Mouse (Mus musculus): ENCODE results near the gene Ntf3. TPM values are rescaled to one million over a fixed set of nuclear protein-coding genes. Genes with fewer than 3 reads are reported as not detected.

Gene Ntf3
- 1 to 10 TPM; 2.0 to 2.2 TPM for total RNA-seq (2021)

DNA sequence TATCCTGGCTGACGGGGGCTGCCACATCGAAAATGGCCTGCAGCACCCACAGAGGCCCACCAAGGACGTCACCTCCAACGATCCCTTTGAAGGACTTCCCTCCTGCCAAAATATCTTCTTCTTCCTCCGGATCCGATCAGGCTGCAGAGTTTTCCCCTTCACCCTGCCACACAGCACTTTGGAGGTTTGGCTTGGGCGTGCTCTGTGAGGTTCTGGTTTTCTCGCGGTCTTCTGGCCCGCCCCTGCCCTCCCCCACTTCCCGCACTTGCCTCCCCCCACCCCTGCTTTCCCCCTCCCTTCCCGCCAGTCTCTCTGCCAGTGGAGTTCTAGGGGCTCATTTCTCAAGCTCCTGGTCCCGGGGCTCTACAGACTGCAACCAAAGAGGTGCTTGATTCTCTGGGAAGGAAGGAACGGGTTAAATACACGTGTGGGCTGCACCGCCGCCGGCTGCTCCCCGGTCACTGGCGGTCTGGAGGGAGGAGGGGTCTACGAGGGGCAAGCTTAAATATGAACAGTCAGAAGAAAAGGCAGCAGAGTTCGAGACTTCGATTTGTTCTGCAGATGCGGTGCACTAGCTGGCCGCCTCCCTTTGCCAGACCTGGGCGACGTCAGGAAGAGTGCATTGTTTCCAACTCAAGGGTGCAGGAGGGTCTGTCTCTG, at the start of gene Ntf3:
Gene Ntf3, minus strand, starts transcription at position 363 of the 660 bp plus-strand sequence.
- intact Hi-C loops (cut with DNase I) = loop anchor here (5.0 to 10.0 kb wide), 3 partner anchors 209 to 308 kb away; no protein-coding TSS in a partner anchor
- no peak for DNase-seq (ENCODE audit: low spot score in 2 of 2)

DNA sequence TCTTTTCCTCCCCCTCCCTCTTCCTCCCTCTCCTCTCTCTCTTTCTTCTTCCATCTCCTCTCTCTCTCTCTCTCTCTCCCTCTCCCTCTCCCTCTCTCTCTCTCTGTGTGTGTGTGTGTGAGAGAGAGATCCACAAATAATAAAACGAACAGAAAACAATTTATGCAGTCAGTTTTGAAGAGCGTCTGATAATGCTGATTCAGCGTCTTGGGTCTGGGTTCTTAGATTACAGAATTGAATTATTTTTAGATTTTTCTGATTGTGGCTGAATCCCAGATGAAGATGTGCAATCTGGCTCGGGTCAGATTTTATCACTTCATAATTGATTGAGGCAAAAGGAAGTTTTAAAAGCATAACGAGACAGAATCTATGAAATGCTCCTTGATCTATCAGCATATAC, 46.6 kb upstream of the Ntf3 start:
- DNase-seq (ENCODE audit: low spot score in 2 of 2) = no peak
- intact Hi-C loops (cut with DNase I) = no loop called here

GRCm38 (mm10) chr6:126203366-126203765, 36.7 kb upstream of the Ntf3 start:
- no peak for DNase-seq (ENCODE audit: low spot score in 2 of 2)

DNA sequence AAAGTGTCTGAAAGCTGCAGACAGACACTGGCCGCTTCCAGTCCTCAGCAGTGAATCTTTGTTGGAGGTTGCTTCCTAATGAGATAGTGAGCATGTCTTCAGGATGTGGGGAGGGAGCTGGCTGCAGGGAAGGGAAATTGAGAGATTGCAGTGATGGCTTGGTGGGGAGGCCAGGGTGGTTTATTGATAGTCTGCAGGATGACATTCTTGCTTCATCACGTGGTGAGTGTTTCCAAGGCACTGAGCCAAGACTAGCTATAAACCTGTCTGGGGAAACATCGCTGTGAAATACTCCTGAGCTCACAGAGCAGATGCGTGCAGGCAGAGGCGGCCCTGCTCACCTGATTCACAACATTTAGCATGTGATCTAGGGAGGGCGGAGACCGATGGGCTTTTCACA, 36.2 kb upstream of the Ntf3 start:
- intact Hi-C loops (cut with DNase I) = no loop called here
- DNase-seq (ENCODE audit: low spot score in 2 of 2) = no peak

More at GRCm38 (mm10) chr6:126203366-126203765, 36.7 kb upstream of the Ntf3 start:
- intact Hi-C loops (cut with DNase I) = no loop called here

DNA sequence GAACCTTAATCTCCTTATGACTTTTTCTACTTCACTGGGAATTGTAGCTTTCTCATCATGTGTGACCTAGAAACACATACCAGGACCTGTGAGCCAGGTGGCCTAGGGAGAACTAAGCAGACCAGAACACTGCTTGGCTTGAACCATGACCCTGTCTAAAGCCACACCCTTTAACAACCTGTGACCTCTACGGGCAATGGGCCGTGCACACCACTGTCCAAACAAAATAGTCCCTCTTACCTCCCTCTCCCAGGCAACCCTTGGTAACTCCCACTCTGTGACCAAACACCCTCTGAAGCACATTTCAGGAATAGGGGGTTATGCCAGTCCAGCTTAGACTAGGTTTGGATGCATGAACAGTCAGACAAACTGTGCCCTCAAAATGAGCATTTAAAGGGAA, 35.0 kb upstream of the Ntf3 start:
- intact Hi-C loops (cut with DNase I) = no loop called here
- DNase-seq (ENCODE audit: low spot score in 2 of 2) = no peak

- peak in 1 of 2 experiments; percentile 4 for DNase-seq (ENCODE audit: low spot score in 2 of 2)
- intact Hi-C loops (cut with DNase I) = no loop called here
These were observed 33.2 kb upstream of the Ntf3 start for GRCm38 (mm10) chr6:126199916-126200315.

- intact Hi-C loops (cut with DNase I) = no loop called here
- no peak for DNase-seq (ENCODE audit: low spot score in 2 of 2)
These were observed 28.1 kb upstream of the Ntf3 start for GRCm38 (mm10) chr6:126194760-126195159.

DNA sequence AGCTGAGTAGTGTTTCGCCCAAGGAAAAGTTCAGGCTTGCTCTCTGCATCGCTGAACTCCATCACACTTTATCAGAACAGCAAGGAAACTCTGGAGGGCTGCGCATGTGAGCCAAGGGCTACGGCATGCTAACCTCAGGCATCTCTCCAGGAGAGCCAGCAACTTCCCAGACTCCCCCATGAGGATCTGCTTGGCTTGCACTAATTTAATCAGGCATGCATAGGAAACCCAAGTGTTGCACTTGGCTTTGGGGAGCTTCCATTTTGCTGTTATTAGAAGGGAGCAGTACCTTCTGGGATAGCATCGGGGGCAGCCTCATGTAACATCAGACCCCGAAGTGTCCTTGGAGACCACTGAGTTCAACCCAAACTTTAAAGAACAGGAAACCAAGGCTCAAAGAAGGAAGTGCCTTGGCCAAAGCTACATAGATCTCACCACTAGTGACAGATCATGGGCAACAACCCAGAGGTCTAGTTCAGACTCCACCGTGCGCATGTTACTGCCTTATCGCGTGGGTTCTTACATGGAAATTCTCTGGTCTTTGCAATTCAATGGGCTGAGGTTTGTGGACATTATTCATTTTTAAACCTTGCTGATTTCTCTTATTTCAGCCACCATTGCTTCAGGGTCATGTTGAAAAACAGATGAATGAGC, 23.6 kb upstream of the Ntf3 start:
- intact Hi-C loops (cut with DNase I) = no loop called here
- DNase-seq (ENCODE audit: low spot score in 2 of 2) = no peak

DNA sequence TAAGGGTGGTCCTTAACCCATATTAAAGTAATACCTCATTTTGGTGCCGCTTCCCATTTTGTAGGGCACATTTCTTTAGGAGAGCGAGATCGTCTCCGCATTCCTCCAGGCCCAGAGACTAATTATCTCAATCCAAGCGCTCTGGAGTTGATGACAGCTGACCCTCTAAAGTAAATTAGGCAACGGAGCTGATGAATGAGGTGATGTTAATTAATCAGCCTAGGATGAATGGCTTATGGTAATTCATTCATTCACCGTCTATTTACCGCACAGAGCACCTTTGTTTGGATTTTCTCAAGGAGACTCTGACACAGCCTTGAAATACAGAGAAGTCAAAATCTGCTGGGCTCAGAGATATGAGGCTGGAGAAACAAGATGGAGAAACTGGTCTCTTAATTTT, 20.7 kb upstream of the Ntf3 start:
- DNase-seq (ENCODE audit: low spot score in 2 of 2) = no peak

DNA sequence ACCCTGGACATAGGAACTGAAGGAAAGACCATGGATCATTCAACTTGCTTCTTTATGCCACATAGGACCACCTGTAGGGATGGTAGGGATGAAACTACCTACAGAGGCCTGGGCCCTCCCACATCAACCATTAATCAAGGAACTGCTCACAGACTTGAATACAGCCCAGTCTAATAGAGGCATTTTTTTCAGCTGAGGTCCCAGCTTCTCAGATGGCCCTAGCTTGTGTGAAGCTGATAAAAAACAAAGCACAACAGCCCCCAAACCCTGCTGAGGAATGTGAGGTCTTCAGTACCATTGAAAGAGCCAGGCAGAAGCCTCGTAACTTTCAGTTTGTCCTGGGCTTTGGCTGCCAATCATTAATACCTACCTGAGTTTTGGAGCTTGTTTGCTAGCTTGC, 19.4 kb upstream of the Ntf3 start:
- intact Hi-C loops (cut with DNase I) = no loop called here
- no peak for DNase-seq (ENCODE audit: low spot score in 2 of 2)

More for the DNA sequence above, 20.7 kb upstream of the Ntf3 start:
- intact Hi-C loops (cut with DNase I) = no loop called here

DNA sequence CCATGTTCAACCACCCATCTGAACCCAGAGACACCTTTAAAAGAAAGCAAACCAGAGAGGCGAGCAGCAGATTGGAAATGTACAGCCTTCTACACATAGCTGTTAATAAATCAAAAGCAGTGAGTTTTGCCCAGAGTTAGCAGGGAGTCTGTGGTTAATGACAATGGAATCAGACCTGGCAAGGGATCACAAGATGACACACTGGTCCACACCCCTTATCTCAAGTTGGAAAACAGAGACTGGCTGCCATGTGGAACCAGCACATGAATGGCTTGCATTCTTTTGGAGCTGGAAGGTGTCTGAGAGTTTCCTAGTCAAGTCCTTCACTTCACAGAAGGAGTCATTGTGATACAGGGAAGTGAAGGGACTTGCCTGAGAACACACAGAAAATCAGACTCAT, 5.4 kb upstream of the Ntf3 start:
- no peak for DNase-seq (ENCODE audit: low spot score in 2 of 2)
- intact Hi-C loops (cut with DNase I) = no loop called here

DNA sequence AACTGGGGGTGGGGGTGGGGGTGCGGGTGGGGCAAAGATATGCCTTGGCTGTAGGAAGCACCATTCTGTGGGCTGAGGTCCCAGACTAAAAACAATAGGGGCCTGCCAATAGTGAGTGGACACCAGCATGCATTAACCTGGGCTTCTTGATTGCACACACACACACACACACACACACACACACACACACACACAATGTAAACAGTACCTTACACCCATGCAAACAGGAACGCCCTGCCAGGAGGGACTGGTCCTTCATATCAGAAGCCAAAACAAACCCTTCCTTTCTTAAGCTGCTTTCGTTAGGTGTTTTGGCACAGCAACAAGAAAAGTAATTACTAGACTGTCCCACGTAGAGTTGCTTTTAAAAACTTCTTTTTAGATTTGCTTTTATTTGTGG, 4.1 kb upstream of the Ntf3 start:
- no peak for DNase-seq (ENCODE audit: low spot score in 2 of 2)

GRCm38 (mm10) chr6:126167731-126168130, 1.0 kb upstream of the Ntf3 start:
- DNase-seq (ENCODE audit: low spot score in 2 of 2) = peak in 1 of 2 experiments; percentile 16
- intact Hi-C loops (cut with DNase I) = loop anchor here (2.0 to 10.0 kb wide), 4 partner anchors 210 to 547 kb away; no protein-coding TSS in a partner anchor

More for the DNA sequence above, 4.1 kb upstream of the Ntf3 start:
- intact Hi-C loops (cut with DNase I) = no loop called here

DNA sequence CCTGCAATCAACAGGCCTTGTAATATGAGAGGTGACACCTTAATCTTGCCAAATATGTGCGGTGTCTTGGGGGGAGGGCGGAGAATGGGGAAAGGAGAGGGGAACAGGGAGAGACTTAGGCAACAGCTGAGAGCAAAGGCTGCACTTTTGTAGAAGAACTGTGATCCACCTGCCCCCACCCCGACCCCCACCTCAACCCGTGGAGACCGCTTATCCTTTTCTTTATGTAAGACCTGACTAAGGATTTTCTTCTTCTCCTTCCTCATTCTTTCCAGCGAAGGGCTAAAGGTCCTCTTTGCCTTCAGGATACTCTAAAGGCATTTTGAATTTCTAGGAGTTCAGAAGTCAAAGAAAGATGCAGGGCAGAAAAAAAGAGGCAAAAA, 489 bp upstream of the Ntf3 start:
- intact Hi-C loops (cut with DNase I) = loop anchor here (5.0 to 10.0 kb wide), 3 partner anchors 210 to 308 kb away; no protein-coding TSS in a partner anchor
- DNase-seq (ENCODE audit: low spot score in 2 of 2) = no peak

GRCm38 (mm10) chr6:126165591-126166155, 1.0 kb downstream of the Ntf3 start:
- DNase-seq (ENCODE audit: low spot score in 2 of 2) = no peak
- intact Hi-C loops (cut with DNase I) = loop anchor here (5.0 to 10.0 kb wide), 3 partner anchors 208 to 309 kb away; no protein-coding TSS in a partner anchor

DNA sequence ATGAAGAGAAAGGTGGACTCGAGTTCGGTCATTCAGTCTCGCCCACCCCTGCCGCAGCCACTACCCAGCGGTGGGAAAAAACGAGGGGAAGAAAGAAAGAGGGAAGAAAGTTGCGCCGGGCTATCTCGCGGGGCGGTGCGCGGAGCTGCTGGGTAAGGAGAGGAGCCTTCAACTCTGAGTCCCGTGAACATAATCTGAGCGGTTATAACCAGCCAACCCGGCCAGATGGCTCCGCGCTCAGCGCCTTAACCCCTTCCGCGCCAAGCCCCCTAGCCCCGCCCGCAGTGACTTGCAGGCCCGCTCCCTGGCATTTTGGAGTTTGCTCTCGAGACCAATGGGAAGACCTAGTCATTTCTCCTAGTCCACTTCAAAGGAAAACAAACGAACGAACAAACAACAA, 1.9 kb downstream of the Ntf3 start:
- no peak for DNase-seq (ENCODE audit: low spot score in 2 of 2)
- intact Hi-C loops (cut with DNase I) = loop anchor here (5.0 to 10.0 kb wide), 4 partner anchors 67 to 310 kb away; no protein-coding TSS in a partner anchor

DNA sequence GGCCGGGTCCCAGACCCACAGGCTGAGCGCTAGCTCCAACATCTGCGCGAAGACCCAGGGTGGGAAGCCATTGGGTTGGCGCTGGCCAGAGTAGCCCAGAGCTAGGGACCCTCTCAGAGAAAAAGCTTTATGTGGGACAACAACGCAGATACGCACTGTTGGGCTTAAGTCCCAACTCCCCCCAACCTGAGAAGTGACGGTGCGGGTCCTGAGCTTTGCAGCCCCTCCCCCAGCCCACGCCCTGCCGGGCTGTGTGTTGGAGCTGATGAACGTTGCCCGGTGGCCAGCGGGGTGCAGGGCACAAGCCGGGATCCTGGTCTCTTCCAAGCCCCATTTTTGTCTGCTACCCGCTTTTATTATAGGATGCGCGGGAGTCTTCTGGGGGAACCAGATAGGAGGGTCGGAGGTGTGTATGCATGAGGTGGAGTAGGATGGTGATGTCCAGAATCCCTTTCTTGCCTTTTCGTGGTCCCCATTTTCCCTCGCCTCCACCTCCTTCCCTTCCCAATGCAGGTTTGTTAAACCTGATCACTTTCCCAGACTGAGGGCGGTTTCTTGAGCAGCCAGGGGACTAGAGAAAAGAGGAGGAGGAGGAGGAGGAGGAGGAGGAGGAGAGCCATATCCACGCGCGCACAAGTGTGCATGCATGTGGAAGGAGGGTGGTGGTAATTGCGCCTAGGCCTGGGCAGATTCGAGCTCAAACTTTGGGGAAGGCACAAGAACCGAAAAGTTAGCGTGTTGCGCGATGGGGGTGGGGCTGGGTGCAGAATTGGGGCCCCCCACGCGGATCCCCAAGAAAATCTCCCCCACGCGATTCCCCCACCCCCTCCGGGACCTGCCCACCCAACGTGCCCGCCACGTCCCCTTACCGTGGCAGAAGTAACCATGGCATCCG, 2.6 kb downstream of the Ntf3 start:
- intact Hi-C loops (cut with DNase I) = loop anchor here (5.0 to 10.0 kb wide), 2 partner anchors 67 to 311 kb away; no protein-coding TSS in a partner anchor
- no peak for DNase-seq (ENCODE audit: low spot score in 2 of 2)

- intact Hi-C loops (cut with DNase I) = loop anchor here (5.0 to 10.0 kb wide), 2 partner anchors 66 to 312 kb away; no protein-coding TSS in a partner anchor
- DNase-seq (ENCODE audit: low spot score in 2 of 2) = peak; percentile 53 to 58
These were observed 3.5 kb downstream of the Ntf3 start for GRCm38 (mm10) chr6:126163181-126163621.

- peak; percentile 36 to 49 for DNase-seq (ENCODE audit: low spot score in 2 of 2)
- intact Hi-C loops (cut with DNase I) = loop anchor here (5.0 to 10.0 kb wide), 2 partner anchors 65 to 312 kb away; no protein-coding TSS in a partner anchor
These were observed 4.4 kb downstream of the Ntf3 start for GRCm38 (mm10) chr6:126162351-126162758.

Data from left cerebral cortex, postnatal 36 days (tissue).